Mouse (Mus musculus) hindbrain, embryonic 16.5 days (tissue): ENCODE measurements around the gene Ksr1. TPM values are rescaled to one million over a fixed set of nuclear protein-coding genes. Genes with fewer than 3 reads are reported as not detected.

ENCODE experiments used
- ATAC-seq: fragments of 200-750 bp; cut with Nextera tagmentation; 2 replicates; pipeline ENCODE4 v1.8.0; 2017; ENCODE audit warnings: moderate TSS enrichment, moderate library complexity
- H3K27ac ChIP-seq: fragments of 300-500 bp; sonication (generic); 2 replicates; pipeline ENCODE4 v1.5.1; 2014; ENCODE audit warnings: low read depth, mild to moderate bottlenecking, control low read depth, low read length, moderate library complexity
- H3K27me3 ChIP-seq: fragments of 300-500 bp; sonication (generic); replicated peaks from 2 replicates; pipeline ENCODE4 v1.6.1; 2014; ENCODE audit warnings: low read length; ENCODE audit not compliant: control insufficient read depth, insufficient read depth
- H3K36me3 ChIP-seq: fragments of 300-500 bp; sonication (generic); 2 replicates; pipeline ENCODE4 v1.6.1; 2014; ENCODE audit warnings: mild to moderate bottlenecking, low read length, moderate library complexity, mixed read lengths; ENCODE audit not compliant: control insufficient read depth, insufficient read depth
- H3K4me1 ChIP-seq: fragments of 300-500 bp; sonication (generic); 2 replicates; pipeline ENCODE4 v1.6.1; 2014; ENCODE audit warnings: low read depth, low read length; ENCODE audit not compliant: control insufficient read depth, insufficient read depth
- H3K4me2 ChIP-seq: fragments of 300-500 bp; sonication (generic); 2 replicates; pipeline ENCODE4 v1.6.1; 2014; ENCODE audit warnings: mild to moderate bottlenecking, low read length, control low read depth, moderate library complexity
- H3K4me3 ChIP-seq: fragments of 300-500 bp; sonication (generic); 2 replicates; pipeline ENCODE4 v1.5.1; 2014; ENCODE audit warnings: mild to moderate bottlenecking, low read length, control low read depth, moderate library complexity
- H3K9ac ChIP-seq: fragments of 300-500 bp; sonication (generic); 2 replicates; pipeline ENCODE4 v1.6.1; 2014; ENCODE audit warnings: low read depth, mild to moderate bottlenecking, control low read depth, low read length, moderate library complexity
- H3K9me3 ChIP-seq: fragments of 300-500 bp; sonication (generic); 2 replicates; pipeline ENCODE4 v1.6.1; 2014; ENCODE audit warnings: mild to moderate bottlenecking, low read length, moderate library complexity; ENCODE audit not compliant: control insufficient read depth
- WGBS: fragments of 180-500 bp; shearing (Covaris S2); extraction: QIAGEN DNeasy Blood & Tissue Kit; methylation state at CpG from one replicate; pipeline ENCODE4 v1.1.7; 2014; 5-methylcytosine and 5-hydroxymethylcytosine counted together
- polyA plus RNA-seq: library from polyadenylated mRNA; unstranded; fragments of >200 nt; fragmentation: Nextera tagmentation; extraction: Ambion mirVana; gene quantifications from 2 replicates; pipeline ENCODE4 v1.2.1, GENCODE M21; 2015

The Ksr1 gene
- polyA plus RNA-seq, 1 experiment from 2014 or later: 4.4 TPM

DNA sequence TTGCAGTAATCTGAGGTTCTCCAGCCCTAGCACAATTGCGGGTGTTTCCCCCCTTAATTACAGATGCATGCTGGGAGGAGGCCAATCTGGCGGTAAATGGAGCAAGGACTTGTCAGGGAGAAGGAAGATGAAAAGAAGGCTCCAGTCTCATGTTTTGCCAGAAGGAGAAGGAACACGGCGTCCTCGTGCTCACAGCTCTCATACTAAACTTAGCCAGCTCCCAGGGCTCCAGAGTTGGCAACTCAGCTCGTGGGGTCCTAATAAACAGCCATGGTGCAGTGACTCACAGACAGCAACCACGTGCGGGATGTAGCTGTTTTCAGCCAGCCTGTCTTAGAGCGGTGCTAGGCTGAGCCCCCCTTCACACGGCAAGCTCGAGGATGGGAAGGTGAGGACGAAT lies 36.7 kb upstream of the Ksr1 start:
- no peak for ATAC-seq
- WGBS: 74% methylated on average over 12 of the region's 12 CpGs
- no peaks in the 10 kb centered on the region for H3K36me3 ChIP-seq
- no peaks in the 10 kb centered on the region for H3K9me3 ChIP-seq
- no peak overlapping the region for H3K9ac ChIP-seq
- no peak overlapping the region for H3K4me3 ChIP-seq
- H3K4me1 ChIP-seq: no peaks in the 10 kb centered on the region
- no peak overlapping the region for H3K4me2 ChIP-seq
- no peak overlapping the region for H3K27ac ChIP-seq
- H3K27me3 ChIP-seq: no peaks in the 10 kb centered on the region

DNA sequence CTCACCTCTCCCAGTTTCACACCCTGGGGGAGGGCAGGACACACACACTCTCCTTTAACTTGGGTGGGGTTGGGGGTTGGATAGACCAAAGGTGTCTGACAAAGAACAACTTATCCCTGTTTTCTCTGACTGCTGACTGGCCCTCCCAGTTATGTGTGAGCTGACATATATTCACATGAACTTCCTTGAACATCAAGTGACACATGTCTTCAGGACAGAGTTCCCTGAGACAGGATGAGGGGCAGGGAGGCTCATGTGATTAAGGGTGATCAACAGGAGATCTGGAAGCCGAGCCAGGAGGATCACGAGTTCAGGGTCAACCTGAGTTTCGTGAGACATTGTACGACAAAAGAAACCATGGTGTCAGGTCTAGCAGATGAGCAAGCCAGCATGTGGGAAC lies 35.7 kb upstream of the Ksr1 start:
- Histone ChIP-seq H3K36me3 (no peaks in the 10 kb centered on the region), H3K9me3 (no peaks in the 10 kb centered on the region), H3K4me2 (no peak overlapping the region), H3K9ac (no peak overlapping the region), H3K27ac (no peak overlapping the region), H3K4me1 (no peaks in the 10 kb centered on the region), H3K4me3 (no peak overlapping the region), H3K27me3 (no peaks in the 10 kb centered on the region)
- no peak for ATAC-seq
- WGBS: 88% methylated on average over 4 of the region's 4 CpGs

DNA sequence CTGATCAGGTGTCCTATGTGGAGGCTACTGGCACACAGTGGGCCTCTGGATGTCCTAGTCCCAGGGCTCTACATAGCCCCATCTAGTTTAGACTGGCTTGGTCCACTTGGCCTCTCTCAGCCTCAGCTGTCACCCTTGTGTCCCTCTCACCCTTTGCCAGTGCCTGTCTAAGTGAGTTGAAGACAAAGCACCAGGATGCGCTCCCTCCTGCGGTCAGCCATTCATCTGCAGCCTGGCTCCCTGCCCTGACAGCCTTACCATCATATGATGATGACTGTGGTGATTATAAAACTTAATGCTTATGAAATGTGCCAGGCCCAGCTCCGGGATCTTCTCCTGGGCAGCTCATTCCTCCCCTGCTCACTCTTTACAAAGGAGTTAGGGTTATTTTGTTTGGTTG lies 30.5 kb upstream of the Ksr1 start:
- 75% methylated on average over 3 of the region's 3 CpGs for WGBS
- no peaks in the 10 kb centered on the region for H3K9me3 ChIP-seq
- H3K9ac ChIP-seq: no peak overlapping the region
- no peak overlapping the region for H3K27ac ChIP-seq
- no peaks in the 10 kb centered on the region for H3K36me3 ChIP-seq
- no peaks in the 10 kb centered on the region for H3K4me1 ChIP-seq
- no peak overlapping the region for H3K4me2 ChIP-seq
- no peaks in the 10 kb centered on the region for H3K27me3 ChIP-seq
- H3K4me3 ChIP-seq: no peak overlapping the region
- ATAC-seq: no peak

DNA sequence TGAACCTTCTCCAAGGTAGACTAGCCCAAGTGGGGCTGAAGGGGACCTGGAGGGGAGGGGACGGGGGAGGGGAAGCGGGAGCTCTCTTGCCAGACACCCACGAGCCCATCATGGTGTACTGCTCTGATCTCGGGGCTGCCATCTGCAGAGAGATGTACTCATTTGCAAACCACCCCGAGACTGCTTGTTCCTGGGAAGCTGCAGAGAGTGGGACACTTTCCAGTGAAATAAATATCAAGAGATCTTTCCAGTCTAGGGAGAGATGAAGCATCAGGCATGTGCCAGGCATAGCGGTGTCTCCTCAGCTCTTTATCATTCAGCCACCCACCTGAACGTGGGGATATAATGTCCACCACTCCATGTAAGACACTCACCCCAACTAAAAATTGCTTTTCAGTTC lies 25.8 kb upstream of the Ksr1 start:
- H3K4me1 ChIP-seq: no peaks in the 10 kb centered on the region
- H3K27me3 ChIP-seq: no peaks in the 10 kb centered on the region
- no peak overlapping the region for H3K4me3 ChIP-seq
- no peak overlapping the region for H3K9ac ChIP-seq
- no peaks in the 10 kb centered on the region for H3K9me3 ChIP-seq
- no peaks in the 10 kb centered on the region for H3K36me3 ChIP-seq
- no peak overlapping the region for H3K4me2 ChIP-seq
- 81% methylated on average over 7 of the region's 7 CpGs for WGBS
- no peak for ATAC-seq
- no peak overlapping the region for H3K27ac ChIP-seq

DNA sequence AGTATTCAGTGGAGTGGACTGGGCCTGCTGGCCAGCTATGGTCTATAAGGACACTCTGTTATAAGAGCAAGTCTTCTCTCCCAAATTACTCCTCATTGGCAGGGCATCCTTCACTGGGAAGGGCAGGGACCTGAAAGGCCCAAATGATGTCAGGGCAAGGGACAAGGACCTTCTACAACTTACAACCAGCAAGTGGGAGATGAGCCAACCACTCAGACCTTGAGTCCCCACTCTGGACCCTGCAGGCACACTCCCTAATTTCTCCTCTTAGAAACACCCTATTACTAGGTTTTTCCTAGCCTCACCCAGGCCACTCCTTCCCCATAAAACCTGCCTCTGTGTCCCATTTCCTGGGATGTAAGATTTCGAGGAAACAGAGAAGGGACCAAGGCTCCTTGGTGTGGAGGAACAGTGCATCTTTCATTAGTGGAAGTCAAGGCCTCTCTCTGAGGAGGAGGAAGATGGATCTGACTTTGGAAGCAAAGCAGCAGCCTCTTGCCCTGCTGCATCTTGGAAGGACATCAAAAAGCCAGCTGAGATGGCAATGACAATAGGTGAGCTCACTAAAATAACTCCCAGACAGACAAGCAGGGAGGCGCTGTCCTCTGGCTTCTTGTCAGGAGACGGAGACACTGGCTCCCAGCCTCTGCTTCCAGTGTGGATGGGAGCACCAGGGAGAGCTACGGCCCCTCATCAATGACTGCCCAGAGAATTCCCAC lies 20.5 kb upstream of the Ksr1 start:
- no peaks in the 10 kb centered on the region for H3K36me3 ChIP-seq
- WGBS: 73% methylated on average over 4 of the region's 4 CpGs
- no peaks in the 10 kb centered on the region for H3K9me3 ChIP-seq
- no peak overlapping the region for H3K4me3 ChIP-seq
- no peak overlapping the region for H3K9ac ChIP-seq
- H3K4me1 ChIP-seq: no peaks in the 10 kb centered on the region
- no peaks in the 10 kb centered on the region for H3K27me3 ChIP-seq
- no peak overlapping the region for H3K4me2 ChIP-seq
- ATAC-seq: no peak
- H3K27ac ChIP-seq: no peak overlapping the region

DNA sequence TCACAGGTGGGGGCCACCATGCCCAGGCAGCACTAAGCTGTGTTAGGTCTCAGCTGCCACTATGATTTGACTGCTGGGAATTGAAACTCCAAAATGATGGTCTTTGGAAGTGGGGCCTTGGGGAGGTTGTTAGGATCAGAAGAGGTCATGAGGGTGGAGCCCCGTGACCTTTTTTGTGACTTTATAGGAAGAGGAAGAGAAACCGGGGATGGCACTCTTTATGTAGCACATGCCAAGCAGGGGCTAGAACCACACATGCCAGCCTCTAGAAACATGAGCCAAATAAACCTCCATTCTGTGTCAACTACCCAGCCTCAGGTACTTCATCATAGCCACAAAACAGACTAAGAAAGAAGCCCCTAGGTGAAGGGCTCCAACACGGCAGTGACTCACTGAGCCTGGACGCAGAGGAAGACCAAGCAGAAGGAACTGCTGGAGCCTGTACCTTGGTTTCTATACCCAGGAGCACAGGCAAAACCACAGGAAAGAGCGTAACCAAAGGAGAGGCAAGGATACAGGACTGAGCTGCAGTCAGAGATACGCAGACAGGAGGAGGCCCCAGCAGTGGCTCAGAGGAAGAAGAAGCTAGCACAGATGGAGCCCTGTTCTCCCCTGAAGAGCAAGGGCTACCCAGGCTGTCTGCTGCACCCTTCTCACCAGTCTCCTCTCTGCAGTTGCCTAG lies 15.0 kb upstream of the Ksr1 start:
- Histone ChIP-seq H3K4me3 (no peak overlapping the region), H3K27me3 (no peaks in the 10 kb centered on the region), H3K36me3 (no peaks in the 10 kb centered on the region), H3K9me3 (no peaks in the 10 kb centered on the region), H3K4me2 (no peak overlapping the region), H3K27ac (no peak overlapping the region), H3K9ac (no peak overlapping the region), H3K4me1 (no peaks in the 10 kb centered on the region)
- 94% methylated on average over 6 of the region's 6 CpGs for WGBS
- no peak for ATAC-seq

DNA sequence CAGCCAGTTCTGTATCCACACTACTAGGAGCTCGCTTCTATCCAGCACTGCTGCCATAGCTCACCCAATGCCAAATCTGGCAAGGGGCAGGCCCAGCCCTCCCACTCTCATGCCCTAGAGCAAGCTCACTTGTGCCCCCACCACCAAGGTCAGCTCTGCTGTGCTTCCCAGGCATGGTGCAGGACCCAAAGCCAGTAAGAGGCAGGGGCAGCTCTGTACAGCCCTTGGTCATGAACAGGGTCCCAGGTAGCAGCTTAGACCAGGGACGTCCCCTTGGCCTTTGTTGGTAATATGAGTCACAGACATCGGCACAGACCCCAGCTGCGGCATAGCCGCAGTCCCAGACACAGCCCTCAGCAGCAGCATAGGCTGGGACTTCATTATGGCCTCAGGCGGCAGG lies 13.9 kb upstream of the Ksr1 start:
- H3K9ac ChIP-seq: no peak overlapping the region
- no peaks in the 10 kb centered on the region for H3K4me1 ChIP-seq
- 71% methylated on average over 6 of the region's 6 CpGs for WGBS
- no peaks in the 10 kb centered on the region for H3K27me3 ChIP-seq
- H3K4me3 ChIP-seq: no peak overlapping the region
- H3K4me2 ChIP-seq: no peak overlapping the region
- H3K27ac ChIP-seq: no peak overlapping the region
- no peak for ATAC-seq
- no peaks in the 10 kb centered on the region for H3K9me3 ChIP-seq
- H3K36me3 ChIP-seq: no peaks in the 10 kb centered on the region

DNA sequence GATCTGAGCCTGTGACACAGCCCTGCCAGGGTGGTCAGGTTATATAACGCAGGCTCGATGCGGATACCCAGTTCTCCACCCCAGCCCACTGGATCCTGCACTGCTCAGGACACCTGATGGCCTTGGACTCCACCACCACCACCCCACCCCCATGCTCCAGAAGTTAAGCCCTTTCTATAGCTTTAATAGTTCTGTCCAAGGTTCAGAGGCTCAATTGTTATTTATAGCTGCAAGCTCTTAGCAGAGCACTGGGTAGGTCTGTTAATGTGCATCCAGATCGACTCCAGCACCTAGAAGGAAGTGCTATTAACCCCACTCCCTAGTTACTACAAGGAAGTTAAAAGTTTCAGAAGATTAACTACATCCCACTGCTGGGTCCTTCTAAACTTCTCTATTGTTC lies 11.5 kb upstream of the Ksr1 start:
- H3K9me3 ChIP-seq: no peaks in the 10 kb centered on the region
- H3K4me3 ChIP-seq: no peak overlapping the region
- H3K9ac ChIP-seq: no peak overlapping the region
- no peak for ATAC-seq
- 84% methylated on average over 4 of the region's 4 CpGs for WGBS
- no peak overlapping the region for H3K27ac ChIP-seq
- H3K4me1 ChIP-seq: no peaks in the 10 kb centered on the region
- no peak overlapping the region for H3K4me2 ChIP-seq
- no peaks in the 10 kb centered on the region for H3K36me3 ChIP-seq
- no peaks in the 10 kb centered on the region for H3K27me3 ChIP-seq

DNA sequence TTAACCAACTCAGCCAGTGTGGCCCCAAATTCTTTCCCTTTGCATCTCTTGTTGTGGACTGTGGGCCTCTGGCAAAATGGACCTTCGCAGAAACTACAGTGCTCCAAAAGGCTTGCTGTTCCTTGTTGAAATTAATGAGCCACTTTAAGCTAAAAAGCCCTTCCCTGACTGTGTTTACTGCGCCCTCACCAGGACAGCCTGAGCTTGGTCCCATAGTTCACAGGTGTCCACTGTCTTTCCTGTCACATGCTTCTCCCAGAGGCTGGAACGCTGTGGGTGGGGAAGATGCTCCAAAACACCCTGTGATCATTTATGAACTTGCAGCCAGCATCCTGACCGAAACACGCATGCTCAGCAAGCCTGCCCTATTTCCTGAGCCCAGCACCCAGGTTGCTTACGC lies 9.1 kb upstream of the Ksr1 start:
- H3K4me2 ChIP-seq: no peak overlapping the region
- no peak overlapping the region for H3K9ac ChIP-seq
- ATAC-seq: no peak
- no peaks in the 10 kb centered on the region for H3K36me3 ChIP-seq
- H3K4me3 ChIP-seq: no peak overlapping the region
- H3K27ac ChIP-seq: no peak overlapping the region
- no peaks in the 10 kb centered on the region for H3K27me3 ChIP-seq
- no peaks in the 10 kb centered on the region for H3K4me1 ChIP-seq
- H3K9me3 ChIP-seq: no peaks in the 10 kb centered on the region
- WGBS: 79% methylated on average over 6 of the region's 6 CpGs
